Mouse (Mus musculus) forebrain, embryonic 16.5 days (tissue): ENCODE results near the gene Zic4. TPM values are rescaled to one million over a fixed set of nuclear protein-coding genes. Genes with fewer than 3 reads are reported as not detected.

Source experiments
- ATAC-seq: fragments of 200-750 bp; cut with Nextera tagmentation; 2 replicates; pipeline ENCODE4 v1.8.0; 2017; ENCODE audit warnings: mild to moderate bottlenecking, moderate library complexity
- H3K27ac ChIP-seq: fragments of 300-500 bp; sonication (generic); 2 replicates; pipeline ENCODE4 v1.5.1; 2014; ENCODE audit warnings: low read length, control low read depth
- H3K27me3 ChIP-seq: fragments of 300-500 bp; sonication (generic); replicated peaks from 2 replicates; pipeline ENCODE4 v1.6.1; 2014; ENCODE audit warnings: low read length; ENCODE audit not compliant: control insufficient read depth, insufficient read depth
- H3K36me3 ChIP-seq: fragments of 300-500 bp; sonication (generic); 2 replicates; pipeline ENCODE4 v1.6.1; 2014; ENCODE audit not compliant: control insufficient read depth, insufficient read depth
- H3K4me1 ChIP-seq: fragments of 300-500 bp; sonication (generic); replicated peaks from 2 replicates; pipeline ENCODE4 v1.6.1; 2014; ENCODE audit warnings: low read length; ENCODE audit not compliant: control insufficient read depth, insufficient read depth
- H3K4me2 ChIP-seq: fragments of 300-500 bp; sonication (generic); 2 replicates; pipeline ENCODE4 v1.6.1; 2014; ENCODE audit warnings: mild to moderate bottlenecking, low read length, control low read depth
- H3K4me3 ChIP-seq: fragments of 300-500 bp; sonication (generic); replicated peaks from 2 replicates; pipeline ENCODE4 v1.5.1; 2014; ENCODE audit warnings: mild to moderate bottlenecking, low read length, control low read depth
- H3K9ac ChIP-seq: fragments of 300-500 bp; sonication (generic); replicated peaks from 2 replicates; pipeline ENCODE4 v1.6.1; 2014; ENCODE audit warnings: low read depth, low read length, control low read depth
- H3K9me3 ChIP-seq: fragments of 300-500 bp; sonication (generic); 2 replicates; pipeline ENCODE4 v1.6.1; 2016; ENCODE audit warnings: low read length; ENCODE audit not compliant: control insufficient read depth
- WGBS: fragments of 180-500 bp; shearing (Covaris S2); extraction: QIAGEN DNeasy Blood & Tissue Kit; methylation state at CpG from one replicate; pipeline ENCODE4 v1.1.7; 2014; 5-methylcytosine and 5-hydroxymethylcytosine counted together
- polyA plus RNA-seq: library from polyadenylated mRNA; unstranded; fragments of >200 nt; fragmentation: Nextera tagmentation; extraction: Ambion mirVana; gene quantifications from 2 replicates; pipeline ENCODE4 v1.2.1, GENCODE M21; 2015

Zic4 gene
- polyA plus RNA-seq, 1 experiment from 2014 or later, result 47.6 TPM

DNA sequence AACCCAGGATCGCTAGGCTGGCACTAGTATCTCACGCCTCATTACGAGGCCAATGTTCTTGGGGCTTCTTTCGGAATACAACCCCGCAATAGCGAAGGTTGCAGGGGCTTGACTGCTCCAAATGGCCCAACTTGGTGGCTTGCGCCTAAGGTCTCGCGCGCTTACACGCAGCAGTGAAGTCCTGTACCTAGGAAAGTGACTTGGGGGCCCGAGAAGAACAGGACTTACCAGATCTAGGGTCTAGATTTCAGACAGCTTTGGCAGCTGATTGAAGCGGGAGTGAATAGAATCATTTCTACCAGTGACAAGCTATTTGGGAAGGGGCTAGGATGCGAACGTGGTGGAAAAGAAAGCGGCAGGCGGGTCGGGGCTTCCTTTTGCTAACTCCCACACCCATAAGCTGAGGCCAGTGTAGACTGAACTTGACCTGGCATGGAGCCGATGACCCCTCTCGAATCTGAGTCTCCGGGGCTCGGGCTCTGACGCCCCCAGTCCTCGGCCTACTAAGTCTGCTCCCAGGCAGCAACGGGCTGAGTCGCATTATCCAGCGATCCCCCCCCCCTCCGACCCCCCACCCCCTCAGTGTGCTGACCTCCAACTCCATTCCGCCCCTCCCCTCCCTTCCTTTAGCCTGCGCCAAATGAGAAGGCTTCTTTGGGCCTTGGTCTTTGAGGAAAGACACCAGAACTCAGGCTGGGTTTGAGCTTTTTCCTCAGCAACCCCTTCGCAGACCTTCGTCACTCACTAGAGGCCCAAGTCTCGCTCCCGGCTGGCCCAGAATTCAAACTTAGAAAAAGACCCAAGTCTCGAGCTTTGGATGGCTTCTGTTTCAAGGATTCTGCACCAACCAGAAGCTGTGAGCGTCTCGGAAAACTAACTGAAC lies 8.4 kb upstream of the Zic4 start:
- peak overlapping the region; percentile 60; the same call in 1 of the 2 replicates for H3K27ac ChIP-seq
- H3K9me3 ChIP-seq, result no peaks in the 10 kb centered on the region
- peaks cover 19% of the 10 kb centered on the region for H3K4me1 ChIP-seq
- H3K27me3 ChIP-seq, result peaks cover 39% of the 10 kb centered on the region
- WGBS, result 17% methylated on average over 36 of the region's 37 CpGs
- peak overlapping the region; percentile 58 for H3K4me2 ChIP-seq
- H3K36me3 ChIP-seq, result no peaks in the 10 kb centered on the region
- no peak for ATAC-seq
- 0 out of 2 replicates have a peak overlapping the region, but pooled peaks have one; percentile 3 for H3K4me3 ChIP-seq
- H3K9ac ChIP-seq, result peak overlapping the region; percentile 0; the same call in 1 of the 2 replicates

DNA sequence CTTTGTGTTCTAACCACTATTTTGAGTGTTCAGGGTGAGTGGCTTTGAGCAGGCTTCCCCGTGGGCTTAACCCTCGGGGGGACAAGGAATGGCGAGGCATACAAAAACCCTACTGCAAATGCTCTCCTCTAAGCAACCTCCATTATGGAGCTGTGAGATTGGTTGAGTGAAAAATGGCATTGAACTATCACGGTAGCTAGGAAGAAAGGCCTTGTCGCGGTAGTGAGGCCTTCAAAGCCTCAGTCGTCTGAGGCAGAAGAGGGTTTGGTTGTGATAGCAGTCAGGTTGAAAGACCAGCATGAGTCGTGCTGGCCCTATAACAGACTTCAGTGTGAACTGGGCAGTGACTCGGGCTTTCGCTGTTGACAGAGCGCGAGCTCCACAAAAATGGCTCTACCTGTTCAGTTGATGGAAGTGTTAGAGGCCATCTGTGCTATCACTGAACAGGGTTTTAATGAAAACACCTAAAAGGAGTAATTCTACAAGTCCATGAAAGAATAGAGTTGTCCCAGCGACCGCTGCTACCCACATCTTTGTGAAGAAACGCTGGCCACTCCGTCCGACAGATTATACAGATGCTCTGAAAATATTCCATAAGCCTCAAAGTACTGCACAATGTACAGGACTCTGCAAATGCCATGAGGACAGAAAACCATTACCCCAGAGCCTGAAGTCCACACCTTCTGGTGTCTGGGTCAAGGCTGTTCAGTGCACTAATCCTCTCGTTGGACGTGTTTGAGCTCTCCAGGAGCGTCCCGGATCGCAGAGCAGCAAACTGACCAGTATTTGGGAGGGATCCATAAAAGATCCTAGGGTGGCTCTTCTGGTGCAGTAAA lies 7.6 kb upstream of the Zic4 start:
- H3K4me3 ChIP-seq, result no peak overlapping the region; the same call in 1 of the 2 replicates
- no peaks in the 10 kb centered on the region for H3K36me3 ChIP-seq
- H3K9ac ChIP-seq, result peak overlapping the region; percentile 27
- H3K4me1 ChIP-seq, result peaks cover 19% of the 10 kb centered on the region
- H3K9me3 ChIP-seq, result no peaks in the 10 kb centered on the region
- ATAC-seq, result peak; percentile 2
- WGBS, result 27% methylated on average over 22 of the region's 22 CpGs
- H3K27ac ChIP-seq, result peak overlapping the region; percentile 65
- H3K4me2 ChIP-seq, result peak overlapping the region; percentile 58
- H3K27me3 ChIP-seq, result peaks cover 43% of the 10 kb centered on the region

DNA sequence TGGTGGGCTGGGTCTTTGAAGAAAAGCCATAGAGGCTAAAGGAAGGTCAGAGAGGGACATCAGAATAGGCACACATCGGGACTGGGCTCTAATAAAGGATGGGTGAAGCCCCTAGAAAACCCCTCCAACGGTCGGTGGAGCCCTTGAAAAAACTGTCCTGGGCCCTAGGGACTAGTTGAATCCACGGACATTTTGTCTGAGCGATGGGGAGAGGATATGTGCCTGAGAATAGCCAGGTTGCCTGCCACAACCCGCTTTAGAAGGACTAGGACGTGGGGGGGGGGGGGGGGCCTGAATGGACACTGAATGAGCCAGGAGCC lies 7.0 kb upstream of the Zic4 start:
- H3K27me3 ChIP-seq, result peaks cover 44% of the 10 kb centered on the region
- H3K4me3 ChIP-seq, result peak overlapping the region; percentile 35
- H3K27ac ChIP-seq, result peak overlapping the region; percentile 65
- peak overlapping the region; percentile 27 for H3K9ac ChIP-seq
- H3K4me1 ChIP-seq, result peaks cover 19% of the 10 kb centered on the region
- ATAC-seq, result peak; percentile 18
- H3K36me3 ChIP-seq, result no peaks in the 10 kb centered on the region
- H3K4me2 ChIP-seq, result peak overlapping the region; percentile 58
- no peaks in the 10 kb centered on the region for H3K9me3 ChIP-seq
- 2% methylated on average over 7 of the region's 7 CpGs for WGBS

DNA sequence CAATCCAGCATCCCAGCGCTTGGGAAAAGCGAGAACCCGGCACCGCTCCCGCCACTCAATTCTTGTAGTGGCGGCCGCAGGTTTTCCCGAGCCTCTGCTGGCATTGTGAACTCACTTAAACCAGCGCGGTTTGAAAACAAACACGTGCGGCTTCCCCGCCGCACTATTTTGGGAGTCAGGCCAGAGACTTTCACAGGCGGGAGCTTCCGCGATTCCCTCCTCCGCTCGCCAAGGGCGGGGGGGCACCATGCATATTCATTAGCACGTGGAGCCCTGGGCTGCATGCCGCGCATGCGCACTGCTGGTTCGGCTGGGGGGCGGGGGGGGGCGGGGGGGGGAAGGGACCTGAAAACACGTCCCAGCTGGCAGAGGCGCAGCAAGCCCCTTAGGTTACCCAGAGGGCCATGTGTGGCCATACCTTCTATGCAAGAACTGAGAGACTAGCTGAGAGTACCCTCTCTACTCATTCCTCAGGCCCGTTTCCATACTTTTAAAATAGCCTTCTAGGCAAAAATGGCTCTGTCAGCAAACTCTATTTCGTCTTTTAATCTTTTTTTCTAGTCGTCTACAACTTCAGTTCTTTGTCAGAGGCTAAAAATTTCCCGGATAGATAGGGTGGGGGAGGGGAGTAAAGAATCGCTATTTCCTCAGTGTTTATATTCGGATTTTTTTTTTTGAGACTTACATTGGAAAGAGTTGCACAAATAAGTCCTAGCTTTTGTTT lies 6.4 kb upstream of the Zic4 start:
- under 1% methylated on average over 31 of the region's 35 CpGs for WGBS
- Histone ChIP-seq H3K9ac (peak overlapping the region; percentile 27; the same call in 1 of the 2 replicates), H3K36me3 (no peaks in the 10 kb centered on the region), H3K9me3 (no peaks in the 10 kb centered on the region), H3K4me2 (peak overlapping the region; percentile 58), H3K27ac (peak overlapping the region; percentile 66), H3K4me1 (peaks cover 18% of the 10 kb centered on the region), H3K27me3 (peaks cover 40% of the 10 kb centered on the region), H3K4me3 (peak overlapping the region; percentile 35)
- peak; percentile 79 for ATAC-seq

DNA sequence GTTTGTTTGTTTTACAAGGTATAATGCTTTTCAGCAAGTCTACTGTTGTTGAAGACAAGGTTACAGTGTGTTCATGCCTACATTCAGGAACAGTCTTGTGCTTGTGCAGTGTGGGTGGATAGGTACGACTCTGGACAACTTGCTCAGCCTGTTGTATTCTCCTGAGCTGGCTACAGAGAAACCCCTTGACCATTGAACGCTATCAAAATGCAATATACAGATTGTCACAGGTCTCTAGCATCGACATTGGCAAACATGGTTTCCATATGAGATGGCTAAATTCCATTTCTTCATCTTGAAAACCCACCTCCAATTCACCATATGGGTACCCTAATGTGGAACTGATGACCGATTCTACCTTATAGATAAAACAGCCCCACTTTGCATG lies 5.9 kb upstream of the Zic4 start:
- Histone ChIP-seq H3K4me3 (no peak overlapping the region), H3K27ac (peak overlapping the region; percentile 61), H3K9ac (no peak overlapping the region), H3K27me3 (peaks cover 34% of the 10 kb centered on the region), H3K36me3 (no peaks in the 10 kb centered on the region), H3K9me3 (no peaks in the 10 kb centered on the region), H3K4me2 (peak overlapping the region; percentile 11), H3K4me1 (peaks cover 17% of the 10 kb centered on the region)
- WGBS, result 22% methylated on average over 4 of the region's 4 CpGs
- ATAC-seq, result no peak

DNA sequence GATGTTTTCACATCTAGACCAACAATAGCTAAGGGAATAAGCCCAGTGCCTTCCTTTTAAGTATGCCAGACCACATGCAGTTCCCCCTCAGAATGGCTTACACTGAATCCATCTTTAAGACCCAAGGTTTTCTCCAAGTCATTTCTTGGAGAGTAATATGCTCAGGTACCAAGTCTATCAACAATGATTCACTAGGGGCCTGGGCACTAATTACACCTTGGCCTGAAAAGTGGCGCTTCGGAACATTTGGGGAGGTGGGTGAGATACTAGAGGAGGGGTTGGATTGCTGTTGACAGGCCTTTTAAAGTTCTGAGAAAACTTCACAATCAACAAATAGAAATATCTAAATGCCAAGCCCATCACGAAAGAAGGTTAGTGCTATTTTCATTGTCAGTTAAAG lies 4.9 kb upstream of the Zic4 start:
- H3K4me3 ChIP-seq, result no peak overlapping the region
- peaks cover 25% of the 10 kb centered on the region for H3K4me1 ChIP-seq
- 38% methylated on average over 3 of the region's 3 CpGs for WGBS
- peak overlapping the region; percentile 2; the same call in 1 of the 2 replicates for H3K4me2 ChIP-seq
- no peak for ATAC-seq
- H3K27me3 ChIP-seq, result peaks cover 27% of the 10 kb centered on the region
- H3K27ac ChIP-seq, result 0 out of 2 replicates have a peak overlapping the region, but pooled peaks have one; percentile 1
- H3K9me3 ChIP-seq, result no peaks in the 10 kb centered on the region
- H3K9ac ChIP-seq, result no peak overlapping the region
- H3K36me3 ChIP-seq, result no peaks in the 10 kb centered on the region

DNA sequence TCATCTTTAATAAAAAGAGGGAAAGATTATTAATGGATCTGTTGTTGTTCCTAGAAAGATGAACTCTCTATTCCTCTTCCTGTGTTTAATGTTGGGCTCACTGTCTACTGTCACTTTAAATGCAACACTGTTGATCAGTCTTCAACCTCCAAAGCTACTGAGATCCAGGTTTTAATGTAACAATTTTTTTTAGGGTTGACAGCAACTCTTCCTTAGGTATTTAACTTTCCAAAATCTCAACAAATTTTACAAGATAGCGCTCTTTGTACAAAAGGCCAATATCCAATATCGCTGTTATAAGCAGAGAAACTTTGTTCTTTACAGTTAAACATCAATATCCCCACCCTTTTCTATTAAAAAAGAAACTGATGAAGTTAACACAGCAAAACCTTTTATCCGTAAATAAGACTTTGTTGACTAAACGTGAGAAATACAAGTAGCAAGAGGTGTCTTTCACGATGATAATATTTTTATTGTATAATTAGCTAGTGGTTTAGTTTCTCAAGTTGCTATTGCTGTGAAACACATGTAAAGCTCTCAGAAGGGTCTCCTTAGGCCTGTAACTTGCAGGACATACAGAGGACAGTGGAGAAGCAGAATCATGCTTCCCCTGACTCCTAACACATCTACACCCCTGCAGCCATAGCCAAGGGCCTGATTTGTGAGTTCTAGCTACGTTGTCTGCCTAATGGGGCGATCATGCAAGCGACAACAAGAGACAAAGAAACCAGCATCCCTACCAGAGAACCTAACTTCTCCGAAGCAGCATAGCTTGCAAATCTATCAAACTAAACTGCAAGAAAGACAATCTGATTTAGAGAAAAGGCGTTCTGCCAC lies 3.1 kb upstream of the Zic4 start:
- no peaks in the 10 kb centered on the region for H3K9me3 ChIP-seq
- H3K27me3 ChIP-seq, result peaks cover 26% of the 10 kb centered on the region

More for the DNA sequence above, 3.1 kb upstream of the Zic4 start:
- Histone ChIP-seq H3K27ac (no peak overlapping the region), H3K4me3 (peak overlapping the region; percentile 28), H3K9ac (0 out of 2 replicates have a peak overlapping the region, but pooled peaks have one; percentile 8), H3K36me3 (no peaks in the 10 kb centered on the region), H3K4me2 (peak overlapping the region; percentile 40), H3K4me1 (peaks cover 23% of the 10 kb centered on the region)
- 34% methylated on average over 10 of the region's 10 CpGs for WGBS
- ATAC-seq, result no peak
